Mouse (Mus musculus) forebrain, embryonic 16.5 days (tissue): ENCODE measurements around the gene Ankrd13a. TPM values are rescaled to one million over a fixed set of nuclear protein-coding genes. Genes with fewer than 3 reads are reported as not detected.

Experiments used
- ATAC-seq: fragments of 200-750 bp; cut with Nextera tagmentation; 2 replicates; pipeline ENCODE4 v1.8.0; 2017; ENCODE audit warnings: mild to moderate bottlenecking, moderate library complexity
- H3K27ac ChIP-seq: fragments of 300-500 bp; sonication (generic); 2 replicates; pipeline ENCODE4 v1.5.1; 2014; ENCODE audit warnings: low read length, control low read depth
- H3K27me3 ChIP-seq: fragments of 300-500 bp; sonication (generic); replicated peaks from 2 replicates; pipeline ENCODE4 v1.6.1; 2014; ENCODE audit warnings: low read length; ENCODE audit not compliant: control insufficient read depth, insufficient read depth
- H3K36me3 ChIP-seq: fragments of 300-500 bp; sonication (generic); 2 replicates; pipeline ENCODE4 v1.6.1; 2014; ENCODE audit not compliant: control insufficient read depth, insufficient read depth
- H3K4me1 ChIP-seq: fragments of 300-500 bp; sonication (generic); replicated peaks from 2 replicates; pipeline ENCODE4 v1.6.1; 2014; ENCODE audit warnings: low read length; ENCODE audit not compliant: control insufficient read depth, insufficient read depth
- H3K4me2 ChIP-seq: fragments of 300-500 bp; sonication (generic); 2 replicates; pipeline ENCODE4 v1.6.1; 2014; ENCODE audit warnings: mild to moderate bottlenecking, low read length, control low read depth
- H3K4me3 ChIP-seq: fragments of 300-500 bp; sonication (generic); replicated peaks from 2 replicates; pipeline ENCODE4 v1.5.1; 2014; ENCODE audit warnings: mild to moderate bottlenecking, low read length, control low read depth
- H3K9ac ChIP-seq: fragments of 300-500 bp; sonication (generic); replicated peaks from 2 replicates; pipeline ENCODE4 v1.6.1; 2014; ENCODE audit warnings: low read depth, low read length, control low read depth
- H3K9me3 ChIP-seq: fragments of 300-500 bp; sonication (generic); 2 replicates; pipeline ENCODE4 v1.6.1; 2016; ENCODE audit warnings: low read length; ENCODE audit not compliant: control insufficient read depth
- WGBS: fragments of 180-500 bp; shearing (Covaris S2); extraction: QIAGEN DNeasy Blood & Tissue Kit; methylation state at CpG from one replicate; pipeline ENCODE4 v1.1.7; 2014; 5-methylcytosine and 5-hydroxymethylcytosine counted together
- polyA plus RNA-seq: library from polyadenylated mRNA; unstranded; fragments of >200 nt; fragmentation: Nextera tagmentation; extraction: Ambion mirVana; gene quantifications from 2 replicates; pipeline ENCODE4 v1.2.1, GENCODE M21; 2015

The Ankrd13a gene
- polyA plus RNA-seq = 29.4 and 30.1 TPM in 2 replicates

- WGBS = under 1% methylated on average over 49 of the region's 73 CpGs
- peaks cover 39% of the 10 kb centered on the region for H3K4me1 ChIP-seq
- no peaks in the 10 kb centered on the region for H3K9me3 ChIP-seq
- H3K27me3 ChIP-seq = no peaks in the 10 kb centered on the region
- H3K27ac ChIP-seq = peak within 1 kb of the TSS; percentile 89
- peak within 1 kb of the TSS; percentile 98 for H3K4me2 ChIP-seq
- H3K36me3 ChIP-seq = no peaks in the 10 kb centered on the region
- peak; percentile 90 for ATAC-seq
- peak within 1 kb of the TSS; percentile 98 for H3K4me3 ChIP-seq
- peak within 1 kb of the TSS; percentile 77 for H3K9ac ChIP-seq
These were observed at the start of gene Ankrd13a for GRCm38 (mm10) chr5:114774403-114775051. TSS of gene Ankrd13a (plus strand) at chr5:114774677.

- no peak overlapping the region for H3K4me2 ChIP-seq
- H3K4me3 ChIP-seq = no peak overlapping the region
- H3K27ac ChIP-seq = no peak overlapping the region
- 86% methylated on average over 10 of the region's 10 CpGs for WGBS
- no peaks in the 10 kb centered on the region for H3K4me1 ChIP-seq
- no peak for ATAC-seq
- H3K27me3 ChIP-seq = no peaks in the 10 kb centered on the region
- no peak overlapping the region for H3K9ac ChIP-seq
- H3K36me3 ChIP-seq = peaks cover 23% of the 10 kb centered on the region
- H3K9me3 ChIP-seq = no peaks in the 10 kb centered on the region
These were observed 46.3 kb upstream of the Ankrd13a start for GRCm38 (mm10) chr5:114728160-114728559.

DNA sequence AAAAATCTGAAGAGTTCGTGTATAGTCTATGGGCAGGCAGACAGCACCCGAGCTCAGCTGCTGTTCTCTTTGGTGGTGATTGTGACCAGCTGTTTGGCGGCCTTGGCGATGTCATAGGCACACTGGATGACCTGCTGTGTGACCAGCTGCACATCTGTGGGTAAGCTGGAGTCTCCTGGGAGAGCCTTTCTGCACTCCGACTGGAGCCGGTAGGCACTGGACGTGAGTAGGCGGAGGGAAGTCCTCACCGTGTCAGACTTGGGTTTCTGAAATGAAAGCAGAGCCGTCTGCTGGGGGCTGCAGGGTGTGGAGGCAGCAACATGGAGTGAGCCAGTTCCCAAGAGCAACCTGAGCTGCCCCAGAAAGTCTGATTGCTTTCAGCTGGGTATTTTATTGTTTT is 44.3 kb upstream of the Ankrd13a start:
- H3K4me2 ChIP-seq = no peak overlapping the region
- H3K27me3 ChIP-seq = no peaks in the 10 kb centered on the region
- no peak overlapping the region for H3K9ac ChIP-seq
- peaks cover 20% of the 10 kb centered on the region for H3K36me3 ChIP-seq
- no peak overlapping the region for H3K4me3 ChIP-seq
- H3K4me1 ChIP-seq = no peaks in the 10 kb centered on the region
- 84% methylated on average over 10 of the region's 10 CpGs for WGBS
- no peaks in the 10 kb centered on the region for H3K9me3 ChIP-seq
- no peak overlapping the region for H3K27ac ChIP-seq
- no peak for ATAC-seq

DNA sequence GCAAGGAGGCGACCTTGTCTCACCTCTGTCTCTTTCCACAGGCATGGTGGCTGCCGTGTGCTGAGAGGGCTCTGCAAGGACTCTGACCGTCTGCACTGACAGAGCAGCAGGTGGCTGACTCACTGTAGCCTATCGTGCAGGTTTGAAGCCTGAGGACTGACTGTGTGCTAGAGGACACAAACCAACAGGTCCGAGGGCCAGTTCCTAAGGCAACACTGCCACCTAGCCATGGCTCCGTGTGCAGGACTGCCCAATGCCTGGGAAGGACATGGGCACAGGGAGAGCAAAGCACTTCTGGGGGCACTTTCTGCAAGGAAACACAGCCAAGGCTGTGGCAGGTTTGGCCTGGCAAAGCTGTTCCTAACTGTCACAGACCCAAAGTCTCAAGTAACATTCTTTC is 43.0 kb upstream of the Ankrd13a start:
- H3K27me3 ChIP-seq = no peaks in the 10 kb centered on the region
- WGBS = 67% methylated on average over 6 of the region's 6 CpGs
- H3K27ac ChIP-seq = no peak overlapping the region
- H3K4me2 ChIP-seq = no peak overlapping the region
- no peak overlapping the region for H3K4me3 ChIP-seq
- no peaks in the 10 kb centered on the region for H3K9me3 ChIP-seq
- H3K9ac ChIP-seq = no peak overlapping the region
- no peaks in the 10 kb centered on the region for H3K4me1 ChIP-seq
- ATAC-seq = no peak
- H3K36me3 ChIP-seq = peaks cover 26% of the 10 kb centered on the region

GRCm38 (mm10) chr5:114731969-114732368 is 42.5 kb upstream of the Ankrd13a start:
- H3K36me3 ChIP-seq = peaks cover 31% of the 10 kb centered on the region
- H3K4me2 ChIP-seq = no peak overlapping the region
- WGBS = 86% methylated on average over 15 of the region's 15 CpGs
- H3K9me3 ChIP-seq = no peaks in the 10 kb centered on the region
- no peak overlapping the region for H3K4me3 ChIP-seq
- H3K4me1 ChIP-seq = no peaks in the 10 kb centered on the region
- H3K9ac ChIP-seq = no peak overlapping the region
- ATAC-seq = no peak
- no peaks in the 10 kb centered on the region for H3K27me3 ChIP-seq
- no peak overlapping the region for H3K27ac ChIP-seq

GRCm38 (mm10) chr5:114733606-114734005 is 40.9 kb upstream of the Ankrd13a start:
- H3K9me3 ChIP-seq = no peaks in the 10 kb centered on the region
- H3K36me3 ChIP-seq = peaks cover 40% of the 10 kb centered on the region
- no peaks in the 10 kb centered on the region for H3K27me3 ChIP-seq
- H3K4me3 ChIP-seq = no peak overlapping the region
- no peaks in the 10 kb centered on the region for H3K4me1 ChIP-seq
- H3K9ac ChIP-seq = no peak overlapping the region
- ATAC-seq = no peak
- no peak overlapping the region for H3K4me2 ChIP-seq
- H3K27ac ChIP-seq = no peak overlapping the region
- WGBS = 94% methylated on average over 15 of the region's 15 CpGs

DNA sequence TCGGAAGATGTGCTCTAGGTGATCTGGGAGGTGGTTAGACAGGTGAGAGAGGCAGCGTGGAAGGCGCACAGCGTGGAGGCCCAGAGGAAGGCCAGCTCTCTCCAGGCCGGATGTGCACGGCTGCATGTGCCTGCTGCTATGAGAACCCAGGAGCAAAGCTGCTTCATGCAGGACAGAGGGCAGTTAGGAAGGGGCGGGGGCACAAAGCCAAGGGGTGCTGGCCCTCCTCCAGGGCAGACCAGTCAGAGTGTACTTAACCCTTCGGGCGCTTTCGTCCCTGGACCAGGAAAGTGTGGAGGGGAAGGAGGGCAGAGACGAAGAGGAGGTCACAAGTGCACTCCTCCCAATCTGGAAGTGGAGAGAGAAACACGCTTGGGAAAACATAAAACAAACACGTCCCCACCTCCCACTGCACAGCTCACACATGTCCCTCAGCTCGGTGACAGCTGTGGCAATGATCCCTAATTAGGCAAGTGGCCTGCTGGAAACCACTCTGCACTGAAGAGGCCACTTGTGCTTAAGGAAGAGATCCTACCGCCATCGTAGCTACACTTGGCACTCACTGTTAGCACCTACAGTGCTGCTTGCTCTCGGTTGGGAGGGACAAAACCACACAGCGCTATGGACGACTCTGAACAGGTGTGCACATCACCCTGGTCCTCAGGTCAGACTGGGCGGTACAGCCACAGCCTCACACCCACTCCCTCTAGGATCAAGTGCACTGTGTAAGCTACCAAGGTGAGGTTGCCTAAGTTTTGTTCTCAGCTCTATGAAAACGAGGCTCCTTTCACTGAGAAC is 37.2 kb upstream of the Ankrd13a start:
- no peak for ATAC-seq
- H3K27ac ChIP-seq = no peak overlapping the region
- H3K4me1 ChIP-seq = no peaks in the 10 kb centered on the region
- H3K27me3 ChIP-seq = no peaks in the 10 kb centered on the region
- no peaks in the 10 kb centered on the region for H3K9me3 ChIP-seq
- no peak overlapping the region for H3K4me2 ChIP-seq
- peaks cover 41% of the 10 kb centered on the region for H3K36me3 ChIP-seq
- no peak overlapping the region for H3K9ac ChIP-seq
- no peak overlapping the region for H3K4me3 ChIP-seq
- 81% methylated on average over 21 of the region's 21 CpGs for WGBS

DNA sequence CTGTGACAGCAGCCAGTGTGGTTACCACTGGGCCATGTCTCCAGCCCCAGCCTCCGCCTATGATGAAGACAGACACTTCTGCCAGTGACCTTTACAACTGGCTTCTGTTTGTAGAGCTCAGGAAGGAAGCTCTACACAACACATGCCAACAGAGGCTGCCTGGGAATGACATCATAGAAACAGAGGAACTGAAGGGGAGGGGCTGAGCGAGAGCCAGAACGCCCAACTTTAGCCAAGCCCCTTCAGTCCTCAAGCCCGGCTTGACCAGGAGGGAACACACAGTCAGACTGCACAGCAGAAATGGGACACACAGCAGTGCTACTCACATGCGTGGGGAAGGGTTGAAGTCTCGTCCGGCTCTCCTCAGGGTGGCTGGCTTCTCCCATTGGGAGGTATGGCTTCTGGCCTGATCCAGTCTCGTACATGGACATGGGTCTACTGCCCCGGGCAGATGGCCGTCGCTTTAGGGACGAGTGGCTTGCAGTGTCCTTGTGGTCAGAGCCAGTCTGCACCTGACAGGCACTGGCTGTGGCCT is 35.7 kb upstream of the Ankrd13a start:
- no peak overlapping the region for H3K9ac ChIP-seq
- peaks cover 39% of the 10 kb centered on the region for H3K36me3 ChIP-seq
- ATAC-seq = no peak
- WGBS = 85% methylated on average over 12 of the region's 12 CpGs
- peaks cover 11% of the 10 kb centered on the region for H3K4me1 ChIP-seq
- H3K4me2 ChIP-seq = no peak overlapping the region
- H3K9me3 ChIP-seq = no peaks in the 10 kb centered on the region
- H3K27me3 ChIP-seq = no peaks in the 10 kb centered on the region
- H3K27ac ChIP-seq = no peak overlapping the region
- no peak overlapping the region for H3K4me3 ChIP-seq

GRCm38 (mm10) chr5:114740595-114740994 is 33.9 kb upstream of the Ankrd13a start:
- peaks cover 42% of the 10 kb centered on the region for H3K36me3 ChIP-seq
- ATAC-seq = no peak

More at GRCm38 (mm10) chr5:114740595-114740994, 33.9 kb upstream of the Ankrd13a start:
- H3K4me1 ChIP-seq = peaks cover 13% of the 10 kb centered on the region
- no peak overlapping the region for H3K4me3 ChIP-seq
- WGBS = 66% methylated on average over 4 of the region's 4 CpGs
- H3K9ac ChIP-seq = no peak overlapping the region
- H3K27me3 ChIP-seq = no peaks in the 10 kb centered on the region
- no peak overlapping the region for H3K27ac ChIP-seq
- no peak overlapping the region for H3K4me2 ChIP-seq
- no peaks in the 10 kb centered on the region for H3K9me3 ChIP-seq
